Mouse (Mus musculus) erythroblast, embryonic 14.5 days (primary cell): ENCODE data around the gene Atf1.

Source experiments
- GATA1 ChIP-seq: IDR thresholded peaks from 2 replicates; pipeline ENCODE4 v1.6.1; 2012; ENCODE audit warnings: low read length, inconsistent platforms, mixed read lengths
- TAL1 ChIP-seq: IDR thresholded peaks from 3 replicates; pipeline ENCODE4 v1.6.1; 2012; ENCODE audit warnings: low read length, inconsistent platforms, mixed read lengths

DNA sequence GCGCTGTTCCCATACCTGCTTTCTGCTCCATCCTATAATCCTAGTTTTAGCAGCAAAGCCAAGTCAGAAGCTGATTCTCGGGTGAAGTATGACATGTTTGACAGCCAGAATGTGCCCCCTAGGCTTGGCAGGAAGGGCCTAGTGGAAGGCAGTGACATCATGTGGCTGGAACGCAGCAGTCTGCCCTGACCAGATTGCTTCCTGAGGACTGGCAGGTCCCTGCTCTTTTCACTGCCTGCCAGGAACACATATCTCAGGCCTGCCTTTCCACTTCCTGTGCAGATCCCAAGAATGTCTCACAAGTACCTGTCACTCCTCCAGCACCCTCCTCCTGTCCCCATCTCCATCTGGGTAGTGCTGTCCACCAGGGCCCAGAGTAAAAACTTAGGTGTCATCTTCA is 27.8 kb upstream of the Atf1 start:
- TF ChIP-seq TAL1 (no peak), GATA1 (no peak)
